8 mouse cellular contexts compared by ENCODE assay signal in genomic region chr1:189882886-189883285, GRCm38 (mm10). TPM values are rescaled to one million over a fixed set of nuclear protein-coding genes. Genes with fewer than 3 reads are reported as not detected.
A peak's percentile ranks its signal among the peaks of the same experiment; 100 is the strongest.
DNase-seq lines count a peak whose midpoint lies in the region; ATAC-seq and TF ChIP-seq lines count a peak whose summit lies in the region.

No protein-coding gene starts in this region.

- no peak for TF ChIP-seq POLR2A in bone marrow, adult 2 months (IDR thresholded peaks at IDR 0.05; ENCODE audit: borderline replicate concordance, control insufficient read depth, low read depth, low read length)

- H3K4me1 ChIP-seq in bone marrow, adult 2 months (ENCODE audit: control insufficient read depth, insufficient read depth, low read length) = no peaks in the 10 kb centered on the region
- peaks cover 17% of the 10 kb centered on the region for H3K4me1 ChIP-seq in midbrain, embryonic 13.5 days (replicated peaks)

- H3K9me3 ChIP-seq in midbrain, embryonic 13.5 days = no peaks in the 10 kb centered on the region

- no peak overlapping the region for H3K4me2 ChIP-seq in midbrain, embryonic 13.5 days (replicated peaks)

- no peak overlapping the region for H3K4me3 ChIP-seq in bone marrow, adult 2 months (replicated peaks; ENCODE audit: control insufficient read depth, low read depth, low read length)
- H3K4me3 ChIP-seq in midbrain, embryonic 13.5 days (replicated peaks) = no peak overlapping the region

- no peaks in the 10 kb centered on the region for H3K36me3 ChIP-seq in midbrain, embryonic 13.5 days

- no peak overlapping the region for H3K27ac ChIP-seq in bone marrow, adult 2 months (ENCODE audit: control insufficient read depth, insufficient read depth, low read depth, low read length, poor library complexity)
- H3K27ac ChIP-seq in midbrain, embryonic 13.5 days = no peak overlapping the region

- TF ChIP-seq CTCF in bone marrow, adult 2 months (IDR thresholded peaks at IDR 0.05; ENCODE audit: control insufficient read depth, insufficient read depth, low read length) = peak; percentile 70

- DNase-seq in heart, adult 18-20 months = peak; percentile 51 to 78
- DNase-seq in heart, postnatal 25 days (ENCODE audit: low spot score) = no peak
- peak; percentile 60 to 63 for DNase-seq in B cell, adult 2 months
- DNase-seq in forelimb bud, embryonic 11.5 days (ENCODE audit: low read depth, low spot score) = peak; percentile 66
- peak; percentile 78 to 84 for DNase-seq in kidney, postnatal 4 days
- peak; percentile 84 for DNase-seq in thymus, postnatal 14 days

- 71% methylated on average over 7 of the region's 7 CpGs for WGBS in bone marrow, adult 2 months
- 57% methylated on average over 7 of the region's 7 CpGs for WGBS in midbrain, embryonic 13.5 days

- H3K27me3 ChIP-seq in midbrain, embryonic 13.5 days = 0 out of 2 replicates have a peak, but pooled peaks cover 3% of the 10 kb centered on the region

- ATAC-seq in midbrain, embryonic 13.5 days = peak; percentile 29; the same call in 1 of the 2 replicates

- H3K9ac ChIP-seq in midbrain, embryonic 13.5 days (replicated peaks) = no peak overlapping the region

- intact Hi-C loops in heart, postnatal 25 days (cut with DNase I) = loop anchor here (2.0 kb wide), 1 partner anchor 182 kb away; no protein-coding TSS in a partner anchor

RNA-seq across cellular contexts. Expression of gene Smyd2, which starts 39.3 kb away (rescaled TPM):
- total RNA-seq in heart, adult 18-20 months (2021) = 100 to 1,000 TPM in 1 of 2 experiments, 10 to 100 TPM in 1; 92.9 to 112 TPM
- total RNA-seq in heart, postnatal 25 days (2021) = 100 to 1,000 TPM; 105 to 109 TPM
- polyA plus RNA-seq in bone marrow, adult 2 months (2011; ENCODE audit: insufficient read depth, insufficient read length, low replicate concordance, missing spikeins) = 16.9 and 30.0 TPM in 2 replicates
- polyA plus RNA-seq in midbrain, embryonic 13.5 days (2015; fragmentation: Nextera tagmentation; extraction: Ambion mirVana) = 44.2 and 45.0 TPM in 2 replicates
